Mouse (Mus musculus): Measurements from ENCODE around the gene Mrrf.

DNA sequence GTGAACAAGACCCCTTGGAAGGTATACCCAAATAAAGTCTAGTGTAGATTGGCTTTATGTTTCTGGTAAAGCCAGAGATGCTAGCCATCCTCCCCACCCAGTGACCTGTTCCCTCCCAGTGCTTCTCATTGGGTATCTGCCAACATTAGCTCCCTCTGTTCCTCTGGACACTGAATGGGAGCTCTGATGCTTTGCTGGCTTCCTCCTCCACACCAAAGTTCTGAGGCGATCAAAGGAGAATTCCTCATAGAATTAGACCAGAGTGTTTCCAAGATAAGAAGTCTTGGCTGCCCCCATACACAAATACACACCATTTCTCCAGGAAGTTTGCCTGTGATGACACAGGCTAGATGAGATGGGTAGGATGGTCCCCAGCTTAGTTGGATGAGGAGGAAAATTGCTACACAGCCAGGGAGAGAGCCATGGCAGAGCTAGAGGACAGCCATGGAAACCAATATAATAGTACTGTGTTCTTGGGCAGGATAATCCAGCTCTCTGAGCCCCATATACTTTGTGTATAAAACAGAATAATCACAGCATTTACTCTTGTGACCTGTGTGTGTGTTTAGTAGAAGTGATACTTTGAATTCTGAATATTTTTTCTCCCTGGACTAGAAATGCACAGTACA is 31.9 kb downstream of the Mrrf start:
- TF ChIP-seq POLR2A (IDR thresholded peaks at IDR 0.05; ENCODE audit: insufficient read depth, low read depth, low read length) = no peak
- TF ChIP-seq CTCF (IDR thresholded peaks at IDR 0.05; ENCODE audit: insufficient read depth, low read depth, low read length) = no peak
